Mouse (Mus musculus): ENCODE data around the gene Sh3rf1.

Sh3rf1 gene

DNA sequence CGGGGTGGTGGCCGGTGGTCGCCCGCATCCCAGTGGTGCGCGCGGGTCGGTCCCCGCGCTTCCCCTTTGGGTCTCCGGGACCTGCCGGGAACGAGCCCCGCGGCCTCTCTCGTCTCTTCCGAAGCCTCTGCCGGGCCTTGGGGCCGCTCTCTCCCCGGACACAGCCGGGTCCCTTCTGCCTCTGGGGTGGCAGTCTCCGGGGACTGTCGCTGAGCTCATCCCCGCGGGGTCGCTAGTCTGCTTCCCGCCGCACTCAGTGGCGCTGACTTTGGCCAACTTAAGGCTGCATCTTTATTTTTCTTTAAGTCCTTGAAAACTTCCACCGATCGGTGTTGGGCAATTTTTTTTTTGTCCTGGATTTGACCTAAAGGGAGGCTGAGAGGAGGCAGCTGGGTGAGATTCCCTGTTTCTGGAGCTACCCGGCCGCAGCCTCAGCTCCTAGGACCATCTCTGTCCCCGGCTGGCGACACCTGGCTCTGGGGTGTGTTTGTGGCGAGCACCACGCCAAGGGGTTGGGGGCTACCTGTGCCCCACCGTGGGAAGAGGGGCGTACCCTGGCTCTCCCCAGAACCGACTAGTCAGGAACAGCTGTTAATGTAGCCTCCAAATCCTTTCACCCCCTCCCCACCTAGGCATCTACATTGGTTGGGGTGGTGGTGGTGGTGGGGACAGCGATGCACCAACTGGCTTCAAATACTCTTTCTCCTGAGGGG is 864 bp downstream of the Sh3rf1 start:
- DNase-seq = peak; percentile 70 to 73

DNA sequence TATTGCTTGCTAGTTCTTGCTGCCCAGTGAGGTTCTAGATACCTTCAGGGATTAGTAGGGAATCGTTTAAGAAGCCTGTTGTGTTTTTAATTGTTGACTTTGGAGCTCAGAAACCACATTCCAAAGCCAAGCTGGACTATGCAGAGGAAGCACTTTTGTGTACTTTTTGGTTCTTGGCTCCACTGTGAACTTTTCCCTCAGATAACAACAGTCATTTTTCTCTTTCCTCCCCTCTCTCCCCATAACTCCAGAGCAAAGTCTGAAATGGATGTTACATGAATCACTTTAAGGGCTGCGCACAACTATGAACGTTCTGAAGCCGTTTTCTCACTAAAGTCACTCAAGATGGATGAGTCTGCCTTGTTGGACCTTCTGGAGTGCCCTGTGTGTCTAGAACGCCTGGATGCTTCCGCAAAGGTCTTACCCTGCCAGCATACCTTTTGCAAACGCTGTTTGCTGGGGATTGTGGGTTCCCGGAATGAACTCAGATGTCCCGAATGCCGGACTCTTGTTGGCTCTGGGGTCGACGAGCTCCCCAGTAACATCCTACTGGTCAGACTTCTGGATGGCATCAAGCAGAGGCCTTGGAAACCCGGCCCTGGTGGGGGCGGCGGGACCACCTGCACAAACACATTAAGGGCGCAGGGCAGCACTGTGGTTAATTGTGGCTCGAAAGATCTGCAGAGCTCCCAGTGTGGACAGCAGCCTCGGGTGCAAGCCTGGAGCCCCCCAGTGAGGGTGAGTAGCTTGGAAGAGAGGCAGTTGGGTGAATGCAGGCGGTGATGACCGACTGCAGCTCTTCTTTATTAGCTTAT is 2.1 kb downstream of the Sh3rf1 start:
- DNase-seq = peak; percentile 15 to 23

DNA sequence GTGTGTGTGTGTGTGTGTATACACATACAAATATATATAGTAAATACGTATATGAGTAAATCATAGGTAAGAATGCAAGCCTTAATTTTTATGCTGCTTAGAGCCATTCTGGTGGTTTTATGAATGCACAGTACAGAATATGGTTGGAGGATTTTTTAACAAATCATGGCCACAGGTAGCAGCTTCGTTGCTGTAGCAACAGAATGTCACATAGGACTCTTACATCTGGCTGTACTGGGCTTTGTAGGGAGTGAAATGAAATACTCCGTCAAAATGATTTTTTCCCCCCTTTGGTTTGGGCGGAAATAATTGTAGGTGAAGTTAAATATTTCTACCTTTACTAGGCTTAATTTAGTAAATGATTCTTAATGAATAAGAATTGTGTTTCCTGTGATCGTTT is 3.0 kb downstream of the Sh3rf1 start:
- DNase-seq = no peak

- no peak for DNase-seq
Observed at GRCm38 (mm10) chr8:61228678-61229077, 5.0 kb downstream of the Sh3rf1 start.

- DNase-seq = peak; percentile 16 to 53
Observed at GRCm38 (mm10) chr8:61229511-61230195, 6.0 kb downstream of the Sh3rf1 start.

- DNase-seq = peak in 1 of 2 experiments; percentile 23
Observed at GRCm38 (mm10) chr8:61230881-61231755, 7.4 kb downstream of the Sh3rf1 start.

GRCm38 (mm10) chr8:61235499-61235898 is 11.8 kb downstream of the Sh3rf1 start:
- no peak for DNase-seq

GRCm38 (mm10) chr8:61236506-61237268 is 13.0 kb downstream of the Sh3rf1 start:
- no peak for DNase-seq

GRCm38 (mm10) chr8:61239576-61239975 is 15.9 kb downstream of the Sh3rf1 start:
- no peak for DNase-seq

- no peak for DNase-seq
Observed at GRCm38 (mm10) chr8:61241229-61241628, 17.6 kb downstream of the Sh3rf1 start.

DNA sequence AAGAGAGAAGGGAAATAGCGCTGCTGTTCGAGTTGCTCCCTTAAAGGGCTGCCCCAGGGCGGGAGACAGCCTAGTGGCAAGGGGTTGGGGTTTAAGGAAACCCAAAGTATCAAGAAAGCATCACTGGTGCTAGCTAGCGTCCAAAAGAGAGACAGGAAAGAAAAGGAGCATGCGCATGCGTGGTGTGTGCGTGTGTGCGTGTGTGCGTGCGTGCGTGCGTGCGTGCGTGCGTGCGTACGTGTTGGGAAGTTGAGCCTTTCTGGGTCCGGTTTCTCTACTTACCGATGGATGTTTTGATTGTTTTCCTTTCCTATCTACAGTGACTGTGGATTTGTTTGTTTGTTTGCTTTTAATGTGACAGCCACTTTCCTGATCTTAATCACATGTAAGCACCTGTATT is 19.2 kb downstream of the Sh3rf1 start:
- no peak for DNase-seq

DNA sequence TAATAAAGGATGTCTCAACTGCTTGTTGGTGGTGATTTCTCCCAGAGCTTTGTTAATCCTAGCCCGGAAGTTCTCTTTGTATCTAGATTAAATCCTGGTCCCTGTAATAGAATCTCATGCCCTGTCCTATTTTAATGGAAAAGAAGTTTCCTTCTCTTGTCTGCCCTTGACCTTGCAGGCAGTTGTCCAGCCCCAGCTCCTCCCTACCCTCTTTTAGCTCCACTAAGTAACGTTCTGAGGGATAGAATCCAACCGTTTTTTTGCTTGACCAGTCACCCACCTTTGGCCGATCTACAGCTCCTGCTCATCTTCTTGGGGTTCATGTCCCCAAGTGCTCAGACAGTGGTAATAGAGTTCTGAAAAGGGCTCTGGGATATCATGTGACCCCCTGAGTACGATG is 19.8 kb downstream of the Sh3rf1 start:
- DNase-seq = no peak

- DNase-seq = no peak
Observed at GRCm38 (mm10) chr8:61244157-61244556, 20.5 kb downstream of the Sh3rf1 start.

GRCm38 (mm10) chr8:61247270-61248025 is 23.8 kb downstream of the Sh3rf1 start:
- peak in 1 of 2 experiments; percentile 24 for DNase-seq

- no peak for DNase-seq
Observed at GRCm38 (mm10) chr8:61249511-61249910, 25.8 kb downstream of the Sh3rf1 start.

- no peak for DNase-seq
Observed at GRCm38 (mm10) chr8:61254196-61254595, 30.5 kb downstream of the Sh3rf1 start.

- DNase-seq = peak in 1 of 2 experiments; percentile 36
Observed at GRCm38 (mm10) chr8:61258828-61259227, 35.2 kb downstream of the Sh3rf1 start.

- no peak for DNase-seq
Observed at GRCm38 (mm10) chr8:61259526-61259925, 35.9 kb downstream of the Sh3rf1 start.

GRCm38 (mm10) chr8:61260530-61260929 is 36.9 kb downstream of the Sh3rf1 start:
- DNase-seq = no peak

- no peak for DNase-seq
Observed at GRCm38 (mm10) chr8:61261374-61261773, 37.7 kb downstream of the Sh3rf1 start.

GRCm38 (mm10) chr8:61263691-61264090 is 40.0 kb downstream of the Sh3rf1 start:
- DNase-seq = no peak
